Mouse (Mus musculus): ENCODE measurements at regions not wholly inside any gene's neighbourhood (a gene's known extent, or its start where the extent isn't known, plus 50 kb on each side); places are given as distances from the start of the nearest gene placed in this dataset.

DNA sequence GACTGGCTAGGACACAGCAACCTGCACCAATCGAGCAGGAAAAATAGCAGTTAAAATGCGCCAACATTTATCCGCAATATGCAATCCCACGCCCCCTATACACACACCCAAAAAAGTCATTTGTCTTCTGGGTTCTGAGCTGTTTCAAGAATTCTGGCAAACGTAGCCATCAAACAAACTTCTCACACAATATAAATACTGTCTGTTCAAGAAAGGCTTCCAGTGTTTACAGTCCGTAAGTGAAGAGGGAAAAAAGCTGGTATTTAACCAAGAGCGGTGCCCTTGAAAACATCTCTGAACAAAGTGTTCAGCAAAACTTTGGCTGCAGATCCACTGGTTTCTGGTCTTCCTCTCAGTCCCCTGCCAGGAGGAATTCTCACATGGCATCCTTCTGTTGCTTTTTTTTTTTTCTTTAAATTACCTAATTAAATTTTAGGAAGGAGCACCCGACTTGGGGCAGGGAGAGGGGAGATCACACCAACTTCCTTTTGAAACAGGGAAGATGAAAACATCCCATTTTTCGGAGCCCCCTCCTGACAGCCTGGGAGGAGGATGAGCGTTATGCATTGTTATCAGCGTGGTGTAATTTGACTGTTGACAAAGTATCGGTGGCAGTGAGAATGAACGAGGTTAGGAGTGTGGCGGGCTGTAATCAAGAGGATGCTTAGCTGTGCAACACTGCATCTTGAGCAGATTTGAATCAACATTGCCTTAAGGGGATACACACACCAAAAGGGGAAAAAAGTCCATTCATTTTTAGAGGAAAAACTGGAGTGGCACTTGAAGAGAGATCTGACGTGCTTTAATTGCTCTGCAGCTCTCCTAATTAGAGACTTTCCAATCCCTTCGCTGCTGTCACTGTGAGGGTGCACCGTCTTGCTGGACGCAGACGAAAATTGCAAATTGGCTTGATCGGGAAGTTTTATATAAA, 267.6 kb downstream of the Meis1 start:
- ATAC-seq (ENCODE audit: low FRiP score, low TSS enrichment), result no peak
- no peaks in the 10 kb centered on the region for H3K36me3 ChIP-seq (ENCODE audit: insufficient read depth, low read length)
- H3K9ac ChIP-seq (replicated peaks; ENCODE audit: low read length), result peak overlapping the region; percentile 49
- H3K27me3 ChIP-seq (ENCODE audit: insufficient read depth, low read length), result no peaks in the 10 kb centered on the region
- peak overlapping the region; percentile 25 for H3K4me3 ChIP-seq (ENCODE audit: low read length)
- peak overlapping the region; percentile 47 for H3K4me2 ChIP-seq (replicated peaks; ENCODE audit: low read depth, low read length)
- H3K9me3 ChIP-seq (ENCODE audit: low read length), result no peaks in the 10 kb centered on the region
- H3K27ac ChIP-seq (ENCODE audit: low read length), result peak overlapping the region; percentile 91
- peaks cover 43% of the 10 kb centered on the region for H3K4me1 ChIP-seq (ENCODE audit: insufficient read depth, low read length)
- 13% methylated on average over 20 of the region's 20 CpGs for WGBS

DNA sequence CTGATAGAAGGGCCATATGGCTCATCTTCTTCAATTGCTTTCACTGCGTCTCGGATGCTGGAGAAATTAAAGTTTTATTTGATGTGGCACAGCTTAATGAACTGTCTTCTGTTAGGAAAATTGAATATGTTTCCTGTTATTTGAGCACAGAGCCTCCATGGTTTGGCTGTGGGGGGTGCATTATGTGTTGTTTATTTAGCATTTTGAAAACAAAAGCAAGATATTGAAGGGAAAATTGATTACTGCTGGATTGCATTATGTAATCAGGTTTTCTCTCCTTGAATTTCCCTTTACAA, 268.8 kb downstream of the Meis1 start:
- Histone ChIP-seq H3K4me1 (ENCODE audit: insufficient read depth, low read length) (peaks cover 43% of the 10 kb centered on the region), H3K9ac (replicated peaks; ENCODE audit: low read length) (0 out of 2 replicates have a peak overlapping the region, but pooled peaks have one; percentile 28)
- WGBS, result 29% methylated on average over 2 of the region's 2 CpGs

DNA sequence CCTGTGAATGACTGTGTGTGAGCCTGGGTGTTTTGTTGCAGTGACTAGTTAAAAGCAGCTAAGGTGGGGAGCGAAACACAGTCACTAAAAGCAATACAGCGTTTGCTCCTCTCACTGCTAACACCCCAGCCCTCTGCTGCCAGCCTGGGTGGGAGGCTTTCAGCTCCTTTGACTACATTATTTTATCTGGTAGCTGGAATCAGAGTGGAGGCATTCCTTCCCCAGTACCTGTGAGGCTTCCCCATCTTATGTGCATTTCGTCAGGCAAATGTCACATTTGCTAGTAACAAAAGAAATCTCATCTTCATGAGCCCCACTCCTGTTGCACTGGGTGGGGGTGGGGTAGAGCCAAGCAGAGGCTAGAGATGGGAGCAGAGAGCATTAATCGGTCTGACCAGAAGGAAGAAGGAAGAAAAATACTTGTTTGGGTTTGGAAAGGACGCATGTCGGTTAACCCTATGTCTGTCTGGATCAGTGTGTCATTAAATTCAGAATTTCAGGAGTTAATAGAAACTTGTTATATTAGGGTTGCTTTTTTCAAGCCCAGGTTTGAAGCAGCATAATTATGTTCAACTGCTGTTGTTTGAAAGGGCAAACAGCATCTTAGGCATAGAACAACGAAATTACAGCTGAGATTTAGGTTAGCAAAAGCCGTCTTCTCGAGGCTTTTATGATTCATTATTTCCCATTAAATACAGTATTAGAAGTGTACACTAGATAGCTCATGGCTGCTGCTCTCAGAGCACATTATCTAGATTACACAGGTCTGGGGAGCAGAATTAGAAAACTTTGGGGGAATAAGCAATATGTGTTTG, 269.3 kb downstream of the Meis1 start:
- no peak for ATAC-seq (ENCODE audit: low FRiP score, low TSS enrichment)
- peak overlapping the region; percentile 36 for H3K4me2 ChIP-seq (replicated peaks; ENCODE audit: low read depth, low read length)

More for the DNA sequence above, 268.8 kb downstream of the Meis1 start:
- Histone ChIP-seq H3K36me3 (ENCODE audit: insufficient read depth, low read length) (no peaks in the 10 kb centered on the region), H3K27ac (ENCODE audit: low read length) (peak overlapping the region; percentile 89), H3K27me3 (ENCODE audit: insufficient read depth, low read length) (no peaks in the 10 kb centered on the region), H3K9me3 (ENCODE audit: low read length) (no peaks in the 10 kb centered on the region), H3K4me3 (ENCODE audit: low read length) (no peak overlapping the region; the same call in 1 of the 2 replicates), H3K4me2 (replicated peaks; ENCODE audit: low read depth, low read length) (peak overlapping the region; percentile 36)
- no peak for ATAC-seq (ENCODE audit: low FRiP score, low TSS enrichment)

DNA sequence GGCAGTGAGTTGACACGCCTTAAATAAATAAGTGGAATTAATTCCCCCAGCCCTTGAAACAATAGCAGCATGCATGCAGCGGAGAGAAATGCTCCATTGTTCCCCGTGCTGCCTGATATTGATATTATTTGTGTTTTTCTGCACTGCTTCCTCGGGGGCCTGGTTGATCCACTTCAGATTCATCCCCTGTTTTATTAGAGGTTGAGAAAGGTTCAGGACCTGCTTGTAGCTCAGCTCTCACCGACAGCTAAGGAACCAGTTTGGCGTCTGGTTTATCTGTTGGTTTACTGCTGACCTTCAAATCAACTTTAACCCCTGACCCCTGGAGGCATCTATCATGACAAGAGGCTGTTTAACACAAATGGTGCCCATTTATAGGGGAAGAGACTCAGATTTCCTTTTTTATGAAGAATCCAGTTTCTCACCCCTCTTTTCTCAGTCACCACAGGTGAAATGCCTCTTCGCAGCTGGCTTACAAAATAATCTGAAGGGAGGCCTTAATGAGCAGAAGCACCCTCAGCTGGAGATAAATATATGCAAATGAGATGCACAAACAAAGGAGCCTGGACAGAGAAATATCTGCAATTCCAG, 270.8 kb downstream of the Meis1 start:
- Histone ChIP-seq H3K9ac (replicated peaks; ENCODE audit: low read length) (peak overlapping the region; percentile 2; the same call in 1 of the 2 replicates), H3K4me3 (ENCODE audit: low read length) (no peak overlapping the region), H3K4me2 (replicated peaks; ENCODE audit: low read depth, low read length) (peak overlapping the region; percentile 12), H3K27ac (ENCODE audit: low read length) (peak overlapping the region; percentile 93), H3K9me3 (ENCODE audit: low read length) (no peaks in the 10 kb centered on the region), H3K36me3 (ENCODE audit: insufficient read depth, low read length) (no peaks in the 10 kb centered on the region), H3K27me3 (ENCODE audit: insufficient read depth, low read length) (no peaks in the 10 kb centered on the region), H3K4me1 (ENCODE audit: insufficient read depth, low read length) (peaks cover 46% of the 10 kb centered on the region)
- WGBS, result 4% methylated on average over 7 of the region's 7 CpGs
- peak; percentile 55; the same call in 1 of the 2 replicates for ATAC-seq (ENCODE audit: low FRiP score, low TSS enrichment)

More for the DNA sequence above, 269.3 kb downstream of the Meis1 start:
- no peaks in the 10 kb centered on the region for H3K9me3 ChIP-seq (ENCODE audit: low read length)
- H3K4me1 ChIP-seq (ENCODE audit: insufficient read depth, low read length), result peaks cover 46% of the 10 kb centered on the region
- H3K9ac ChIP-seq (replicated peaks; ENCODE audit: low read length), result peak overlapping the region; percentile 28; the same call in 1 of the 2 replicates
- H3K27ac ChIP-seq (ENCODE audit: low read length), result peak overlapping the region; percentile 89
- H3K27me3 ChIP-seq (ENCODE audit: insufficient read depth, low read length), result no peaks in the 10 kb centered on the region
- H3K36me3 ChIP-seq (ENCODE audit: insufficient read depth, low read length), result no peaks in the 10 kb centered on the region
- H3K4me3 ChIP-seq (ENCODE audit: low read length), result no peak overlapping the region; the same call in 1 of the 2 replicates
- WGBS, result 22% methylated on average over 9 of the region's 9 CpGs

DNA sequence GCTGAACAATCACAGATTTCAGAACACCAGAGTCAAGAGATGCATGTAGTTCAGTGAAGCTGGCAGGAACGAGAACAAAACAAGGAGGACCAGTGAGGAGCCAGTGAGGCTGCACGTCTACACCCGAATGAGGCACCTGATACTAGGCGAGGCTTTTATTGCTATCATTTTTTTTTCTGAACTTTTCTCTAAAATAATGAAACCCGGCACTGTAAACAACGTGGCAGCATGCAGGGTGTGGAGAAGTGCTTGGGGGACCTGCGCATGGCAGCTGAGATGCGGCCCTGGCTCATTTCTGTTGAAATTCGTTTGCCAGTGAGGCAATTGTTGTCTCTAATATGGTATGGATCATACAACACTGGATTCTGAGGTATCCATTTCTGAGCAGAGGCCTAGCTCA, 271.4 kb downstream of the Meis1 start:
- H3K27me3 ChIP-seq (ENCODE audit: insufficient read depth, low read length), result no peaks in the 10 kb centered on the region
- peaks cover 43% of the 10 kb centered on the region for H3K4me1 ChIP-seq (ENCODE audit: insufficient read depth, low read length)
- 20% methylated on average over 9 of the region's 9 CpGs for WGBS
- ATAC-seq (ENCODE audit: low FRiP score, low TSS enrichment), result no peak
- H3K9ac ChIP-seq (replicated peaks; ENCODE audit: low read length), result no peak overlapping the region
- H3K36me3 ChIP-seq (ENCODE audit: insufficient read depth, low read length), result no peaks in the 10 kb centered on the region
- no peak overlapping the region for H3K4me2 ChIP-seq (replicated peaks; ENCODE audit: low read depth, low read length)
- H3K9me3 ChIP-seq (ENCODE audit: low read length), result no peaks in the 10 kb centered on the region
- H3K4me3 ChIP-seq (ENCODE audit: low read length), result no peak overlapping the region
- peak overlapping the region; percentile 93 for H3K27ac ChIP-seq (ENCODE audit: low read length)

DNA sequence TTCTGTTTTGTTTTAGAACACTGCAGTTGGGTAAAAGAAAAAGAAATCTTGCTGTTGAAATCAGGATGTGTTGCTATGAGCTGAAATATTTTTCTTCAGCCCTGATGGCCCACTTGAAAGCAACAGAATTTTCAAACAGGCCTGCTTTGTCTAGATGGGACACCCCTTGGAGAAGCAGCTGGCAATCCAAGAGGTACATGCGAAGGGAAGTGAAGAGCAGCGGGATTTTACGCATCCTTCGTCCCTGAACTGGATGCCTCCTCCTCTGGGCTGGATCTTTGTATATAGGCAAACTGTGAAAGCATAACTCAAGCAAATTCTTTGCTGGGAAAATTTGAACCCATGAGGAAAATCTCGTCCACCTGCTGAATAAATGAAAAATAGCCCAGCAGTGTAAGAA, 272.3 kb downstream of the Meis1 start:
- peaks cover 39% of the 10 kb centered on the region for H3K4me1 ChIP-seq (ENCODE audit: insufficient read depth, low read length)
- H3K9ac ChIP-seq (replicated peaks; ENCODE audit: low read length), result peak overlapping the region; percentile 32; the same call in 1 of the 2 replicates
- peak overlapping the region; percentile 24; the same call in 1 of the 2 replicates for H3K4me2 ChIP-seq (replicated peaks; ENCODE audit: low read depth, low read length)
- H3K36me3 ChIP-seq (ENCODE audit: insufficient read depth, low read length), result no peaks in the 10 kb centered on the region
- peak overlapping the region; percentile 93 for H3K27ac ChIP-seq (ENCODE audit: low read length)
- no peaks in the 10 kb centered on the region for H3K27me3 ChIP-seq (ENCODE audit: insufficient read depth, low read length)
- 44% methylated on average over 5 of the region's 5 CpGs for WGBS
- H3K4me3 ChIP-seq (ENCODE audit: low read length), result no peak overlapping the region
- no peaks in the 10 kb centered on the region for H3K9me3 ChIP-seq (ENCODE audit: low read length)
- no peak for ATAC-seq (ENCODE audit: low FRiP score, low TSS enrichment)

DNA sequence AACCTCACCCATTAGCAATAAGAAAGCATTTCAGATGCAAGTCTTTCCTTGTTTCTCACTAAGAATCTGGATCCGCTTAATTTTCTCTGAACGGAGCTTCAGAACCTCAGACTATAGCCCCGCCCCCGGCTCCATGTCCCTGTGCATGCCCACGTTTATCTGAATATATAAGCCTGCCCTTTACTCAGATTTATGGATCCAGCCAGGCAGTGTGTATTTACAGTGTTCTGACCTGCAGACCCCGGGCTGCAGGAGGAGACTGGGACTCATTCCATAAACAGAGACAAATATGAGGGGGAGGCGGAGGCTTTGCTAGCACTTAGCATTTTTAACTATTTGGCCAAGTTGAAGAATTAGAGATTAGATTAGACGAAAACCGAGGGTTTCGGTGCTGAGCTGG, 272.9 kb downstream of the Meis1 start:
- Histone ChIP-seq H3K4me3 (ENCODE audit: low read length) (no peak overlapping the region), H3K36me3 (ENCODE audit: insufficient read depth, low read length) (no peaks in the 10 kb centered on the region), H3K27ac (ENCODE audit: low read length) (peak overlapping the region; percentile 93), H3K4me2 (replicated peaks; ENCODE audit: low read depth, low read length) (peak overlapping the region; percentile 17), H3K4me1 (ENCODE audit: insufficient read depth, low read length) (peaks cover 38% of the 10 kb centered on the region), H3K9ac (replicated peaks; ENCODE audit: low read length) (0 out of 2 replicates have a peak overlapping the region, but pooled peaks have one; percentile 15), H3K9me3 (ENCODE audit: low read length) (no peaks in the 10 kb centered on the region), H3K27me3 (ENCODE audit: insufficient read depth, low read length) (no peaks in the 10 kb centered on the region)
- peak; percentile 87 for ATAC-seq (ENCODE audit: low FRiP score, low TSS enrichment)
- WGBS, result 23% methylated on average over 10 of the region's 10 CpGs

DNA sequence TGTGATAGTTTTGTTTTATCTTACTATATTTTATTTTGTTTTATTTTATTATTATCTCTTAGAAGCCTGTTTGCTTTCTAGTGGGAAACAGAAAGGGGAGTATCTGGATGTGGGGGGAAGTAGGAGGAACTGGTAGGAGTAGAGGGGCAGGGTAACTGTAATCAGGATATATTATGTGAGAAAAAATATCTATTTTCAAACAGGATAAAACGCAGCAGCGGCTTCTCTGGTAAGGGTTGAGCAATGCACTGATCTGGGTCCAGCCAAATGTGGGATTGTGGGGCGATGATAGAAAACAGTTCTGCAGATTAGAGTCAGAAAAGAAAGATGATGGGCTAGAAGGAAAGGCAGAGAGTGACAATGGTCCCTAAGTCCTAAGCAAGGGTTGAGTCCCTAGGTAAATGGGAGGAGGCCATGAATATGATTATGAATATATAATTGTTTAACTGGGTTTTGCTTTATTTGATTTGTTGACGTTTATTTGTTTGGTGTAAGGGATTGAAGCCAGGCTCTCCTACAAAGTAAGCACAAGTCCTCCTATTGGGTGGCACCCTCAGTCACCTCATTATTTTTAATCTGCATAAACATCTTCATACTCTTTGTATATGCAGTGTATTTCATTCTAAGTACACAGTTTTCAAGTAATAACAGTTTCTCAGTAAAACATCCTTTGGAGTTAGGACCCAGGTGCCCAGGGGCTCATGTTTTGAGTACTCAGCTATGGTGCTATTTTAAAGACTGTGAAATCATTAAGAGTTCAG, 283.7 kb downstream of the Meis1 start:
- Histone ChIP-seq H3K4me1 (ENCODE audit: insufficient read depth, low read length) (no peaks in the 10 kb centered on the region), H3K4me2 (replicated peaks; ENCODE audit: low read depth, low read length) (no peak overlapping the region), H3K36me3 (ENCODE audit: insufficient read depth, low read length) (no peaks in the 10 kb centered on the region), H3K4me3 (ENCODE audit: low read length) (no peak overlapping the region), H3K9ac (replicated peaks; ENCODE audit: low read length) (no peak overlapping the region), H3K27ac (ENCODE audit: low read length) (no peak overlapping the region), H3K27me3 (ENCODE audit: insufficient read depth, low read length) (no peaks in the 10 kb centered on the region), H3K9me3 (ENCODE audit: low read length) (no peaks in the 10 kb centered on the region)
- ATAC-seq (ENCODE audit: low FRiP score, low TSS enrichment), result no peak
- 80% methylated on average over 4 of the region's 4 CpGs for WGBS

DNA sequence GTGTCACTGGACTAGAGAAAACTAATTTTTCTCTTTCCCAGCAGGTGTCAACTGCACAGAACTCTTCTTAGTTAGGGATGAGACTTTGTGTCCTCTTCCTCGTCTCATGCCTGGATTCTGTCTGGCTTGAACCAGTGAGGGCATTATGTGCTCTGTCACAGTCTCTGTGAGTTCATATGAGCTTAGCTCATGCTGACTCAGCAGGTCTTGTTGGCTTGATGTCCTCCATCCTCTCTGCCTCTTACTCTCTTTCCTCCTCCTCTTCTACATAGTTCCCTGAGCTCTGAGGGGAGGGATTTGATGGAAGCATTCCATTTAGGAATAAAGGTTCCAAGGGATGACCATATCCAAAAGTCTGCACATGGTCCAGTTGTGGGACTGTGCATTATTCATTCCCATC, 284.7 kb downstream of the Meis1 start:
- H3K4me3 ChIP-seq (ENCODE audit: low read length), result no peak overlapping the region
- H3K9me3 ChIP-seq (ENCODE audit: low read length), result no peaks in the 10 kb centered on the region
- no peaks in the 10 kb centered on the region for H3K4me1 ChIP-seq (ENCODE audit: insufficient read depth, low read length)
- H3K27ac ChIP-seq (ENCODE audit: low read length), result no peak overlapping the region
- no peak overlapping the region for H3K9ac ChIP-seq (replicated peaks; ENCODE audit: low read length)
- no peaks in the 10 kb centered on the region for H3K27me3 ChIP-seq (ENCODE audit: insufficient read depth, low read length)
- H3K36me3 ChIP-seq (ENCODE audit: insufficient read depth, low read length), result no peaks in the 10 kb centered on the region
- ATAC-seq (ENCODE audit: low FRiP score, low TSS enrichment), result no peak
- 93% methylated on average over 1 of the region's 1 CpGs for WGBS
- H3K4me2 ChIP-seq (replicated peaks; ENCODE audit: low read depth, low read length), result no peak overlapping the region

Measured in kidney, embryonic 16.5 days (tissue).